Mouse (Mus musculus): Measurements from ENCODE around the gene Uqcrq.
A peak's percentile ranks its signal among the peaks of the same experiment; 100 is the strongest.

Uqcrq gene

GRCm38 (mm10) chr11:53430670-53431346 is at the start of gene Uqcrq, which contains the start of gene Gdf9:
Uqcrq (minus strand) TSS chr11:53430831.
Gdf9 (plus strand) TSS chr11:53431023.
- peak; percentile 100 for DNase-seq

GRCm38 (mm10) chr11:53479783-53480301 is 49.2 kb upstream of the Uqcrq start, which contains the start of the genes Gm9945 and Sowaha:
Gm9945 (plus strand) TSS chr11:53480166.
Sowaha (minus strand) TSS chr11:53480274.
- peak; percentile 61 to 72 for DNase-seq

- DNase-seq: no peak
Observed at GRCm38 (mm10) chr11:53479171-53479782, 48.6 kb upstream of the Uqcrq start.

GRCm38 (mm10) chr11:53478383-53479170 is 47.9 kb upstream of the Uqcrq start:
- DNase-seq: no peak

- no peak for DNase-seq
Observed at GRCm38 (mm10) chr11:53477833-53478232, 47.2 kb upstream of the Uqcrq start.

GRCm38 (mm10) chr11:53475620-53476019 is 45.0 kb upstream of the Uqcrq start:
- DNase-seq: no peak

GRCm38 (mm10) chr11:53472709-53473108 is 42.1 kb upstream of the Uqcrq start:
- DNase-seq: no peak

- DNase-seq: peak; percentile 73 to 89
Observed at GRCm38 (mm10) chr11:53469968-53470695, 39.5 kb upstream of the Uqcrq start, which contains the start of gene Gm9837. Gm9837 (minus strand) TSS chr11:53470479.

- no peak for DNase-seq
Observed at GRCm38 (mm10) chr11:53469294-53469967, 38.8 kb upstream of the Uqcrq start.

- DNase-seq: peak; percentile 65 to 82
Observed at GRCm38 (mm10) chr11:53466231-53466971, 35.8 kb upstream of the Uqcrq start.

GRCm38 (mm10) chr11:53463551-53464424 is 33.2 kb upstream of the Uqcrq start:
- peak in 1 of 2 experiments; percentile 35 for DNase-seq

GRCm38 (mm10) chr11:53461727-53462126 is 31.1 kb upstream of the Uqcrq start:
- DNase-seq: peak in 1 of 2 experiments; percentile 57

- no peak for DNase-seq
Observed at GRCm38 (mm10) chr11:53460192-53460591, 29.6 kb upstream of the Uqcrq start.

GRCm38 (mm10) chr11:53458996-53459395 is 28.4 kb upstream of the Uqcrq start:
- DNase-seq: no peak

- DNase-seq: peak in 1 of 2 experiments; percentile 30
Observed at GRCm38 (mm10) chr11:53457372-53457954, 26.8 kb upstream of the Uqcrq start.

- peak; percentile 52 to 61 for DNase-seq
Observed at GRCm38 (mm10) chr11:53456474-53457371, 26.1 kb upstream of the Uqcrq start, which contains the start of the genes Gm10447 and Shroom1. Gm10447 (minus strand) TSS chr11:53457110. Shroom1 (plus strand) TSS chr11:53457205.

- no peak for DNase-seq
Observed at GRCm38 (mm10) chr11:53453031-53453430, 22.4 kb upstream of the Uqcrq start.

- peak in 1 of 2 experiments; percentile 59 for DNase-seq
Observed at GRCm38 (mm10) chr11:53452396-53452795, 21.8 kb upstream of the Uqcrq start.
